ENCODE assay signal across 9 mouse cellular contexts in genomic region chr8:127070225-127070624, GRCm38 (mm10). TPM values are rescaled to one million over a fixed set of nuclear protein-coding genes. Genes with fewer than 3 reads are reported as not detected.
DNase-seq lines count a peak whose midpoint lies in the region; ATAC-seq and TF ChIP-seq lines count a peak whose summit lies in the region.
"Had no signal": no experiment of that assay in that cellular context is flagged by ENCODE, and none has a peak within 500 bp of the region (broad histone marks: within the 10 kb centered on the region; RNA-seq: fewer than 3 reads in every experiment).

No protein-coding gene starts in this region.

- ATAC-seq in forebrain, embryonic 14.5 days: peak; percentile 40; the same call in 1 of the 2 replicates
- ATAC-seq in forebrain, embryonic 11.5 days (replicated peaks; ENCODE audit: low FRiP score): no peak
- ATAC-seq in stomach, embryonic 14.5 days (ENCODE audit: insufficient number of reproducible peaks, insufficient read depth, low FRiP score, low read depth): peak; percentile 51; the same call in 1 of the 2 replicates
- no peak for ATAC-seq in stomach, postnatal 0 days (ENCODE audit: low FRiP score, low TSS enrichment)

- peak; percentile 76 for DNase-seq in forebrain, embryonic 14.5 days (ENCODE audit: low spot score)
- no peak for DNase-seq in forebrain, embryonic 11.5 days (ENCODE audit: low spot score)
- no peak for DNase-seq in stomach, postnatal 0 days (ENCODE audit: low spot score)
- DNase-seq in heart, postnatal 36 days: peak; percentile 32 to 43
- DNase-seq in skeletal muscle tissue, adult 2 months (ENCODE audit: low read depth, low spot score): peak; percentile 18
- no peak for DNase-seq in urinary bladder, postnatal 4 days (ENCODE audit: low spot score in 2 of 2)
- no peak for DNase-seq in left cerebral cortex, adult 9 months (ENCODE audit: low spot score in 2 of 2)

- no peak overlapping the region for H3K4me3 ChIP-seq in forebrain, embryonic 14.5 days (ENCODE audit: low read depth, low read length)
- H3K4me3 ChIP-seq in forebrain, embryonic 11.5 days (ENCODE audit: low read depth, low read length): no peak overlapping the region
- no peak overlapping the region for H3K4me3 ChIP-seq in stomach, embryonic 14.5 days (ENCODE audit: low read depth, low read length)
- no peak overlapping the region for H3K4me3 ChIP-seq in stomach, postnatal 0 days (ENCODE audit: low read depth, low read length)

- TF ChIP-seq CTCF in stomach, postnatal 0 days (IDR thresholded peaks at IDR 0.05; ENCODE audit: low read depth): no peak

- H3K27me3 ChIP-seq in forebrain, embryonic 14.5 days (replicated peaks; ENCODE audit: control insufficient read depth, insufficient read depth, low read length): no peaks in the 10 kb centered on the region
- H3K27me3 ChIP-seq in forebrain, embryonic 11.5 days (ENCODE audit: control insufficient read depth, insufficient read depth, low read length): no peaks in the 10 kb centered on the region
- no peaks in the 10 kb centered on the region for H3K27me3 ChIP-seq in stomach, embryonic 14.5 days (ENCODE audit: control insufficient read depth, insufficient read depth, low read length)
- H3K27me3 ChIP-seq in stomach, postnatal 0 days (ENCODE audit: control insufficient read depth, insufficient read depth, low read length): no peaks in the 10 kb centered on the region

- intact Hi-C loops in heart, postnatal 36 days (cut with DNase I): no loop called here

- H3K27ac ChIP-seq in forebrain, embryonic 14.5 days (ENCODE audit: low read depth, low read length): peak overlapping the region; percentile 49
- no peak overlapping the region for H3K27ac ChIP-seq in forebrain, embryonic 11.5 days (ENCODE audit: low read depth, low read length)
- peak overlapping the region; percentile 41; the same call in 1 of the 2 replicates for H3K27ac ChIP-seq in stomach, embryonic 14.5 days (ENCODE audit: low read length)
- H3K27ac ChIP-seq in stomach, postnatal 0 days (replicated peaks): no peak overlapping the region
- H3K27ac ChIP-seq: liver, embryonic 14.5 days had no signal

- H3K4me2 ChIP-seq in forebrain, embryonic 14.5 days (ENCODE audit: low read length): no peak overlapping the region
- H3K4me2 ChIP-seq in forebrain, embryonic 11.5 days (ENCODE audit: low read depth, low read length, severe bottlenecking): no peak overlapping the region
- no peak overlapping the region for H3K4me2 ChIP-seq in stomach, embryonic 14.5 days (replicated peaks; ENCODE audit: low read depth, low read length)
- H3K4me2 ChIP-seq in stomach, postnatal 0 days (replicated peaks; ENCODE audit: low read depth): no peak overlapping the region

- H3K4me1 ChIP-seq in forebrain, embryonic 14.5 days (ENCODE audit: control insufficient read depth, insufficient read depth, low read length): peaks cover 22% of the 10 kb centered on the region
- peaks cover 4% of the 10 kb centered on the region; the same call in 1 of the 2 replicates for H3K4me1 ChIP-seq in forebrain, embryonic 11.5 days (replicated peaks; ENCODE audit: control insufficient read depth, insufficient read depth, low read length)
- peaks cover 53% of the 10 kb centered on the region for H3K4me1 ChIP-seq in stomach, embryonic 14.5 days (ENCODE audit: control insufficient read depth, insufficient read depth, low read length)
- peaks cover 4% of the 10 kb centered on the region for H3K4me1 ChIP-seq in stomach, postnatal 0 days (replicated peaks; ENCODE audit: control insufficient read depth, insufficient read depth)

- H3K9me3 ChIP-seq in forebrain, embryonic 14.5 days (replicated peaks; ENCODE audit: control insufficient read depth, low read length): no peaks in the 10 kb centered on the region
- H3K9me3 ChIP-seq in forebrain, embryonic 11.5 days (ENCODE audit: control insufficient read depth, low read length): no peaks in the 10 kb centered on the region
- no peaks in the 10 kb centered on the region for H3K9me3 ChIP-seq in stomach, embryonic 14.5 days (ENCODE audit: control insufficient read depth, low read depth, low read length)
- H3K9me3 ChIP-seq in stomach, postnatal 0 days (ENCODE audit: control insufficient read depth, low read length): no peaks in the 10 kb centered on the region

- no peak overlapping the region for H3K9ac ChIP-seq in forebrain, embryonic 14.5 days (ENCODE audit: low read length)
- no peak overlapping the region for H3K9ac ChIP-seq in forebrain, embryonic 11.5 days (ENCODE audit: low read length)
- H3K9ac ChIP-seq in stomach, embryonic 14.5 days (replicated peaks; ENCODE audit: low read depth, low read length): no peak overlapping the region
- no peak overlapping the region for H3K9ac ChIP-seq in stomach, postnatal 0 days (ENCODE audit: low read length)
- H3K9ac ChIP-seq: liver, embryonic 14.5 days had no signal

- H3K36me3 ChIP-seq in forebrain, embryonic 14.5 days (ENCODE audit: control insufficient read depth, insufficient read depth, low read length): no peaks in the 10 kb centered on the region
- no peaks in the 10 kb centered on the region for H3K36me3 ChIP-seq in forebrain, embryonic 11.5 days (ENCODE audit: control insufficient read depth, insufficient read depth, low read length)
- H3K36me3 ChIP-seq in stomach, embryonic 14.5 days (ENCODE audit: control insufficient read depth, insufficient read depth, low read length): no peaks in the 10 kb centered on the region
- no peaks in the 10 kb centered on the region for H3K36me3 ChIP-seq in stomach, postnatal 0 days (ENCODE audit: control insufficient read depth, insufficient read depth, low read length)

- WGBS in forebrain, embryonic 14.5 days: 52% methylated on average over 3 of the region's 3 CpGs
- 81% methylated on average over 3 of the region's 3 CpGs for WGBS in forebrain, embryonic 11.5 days
- WGBS in stomach, embryonic 14.5 days: 47% methylated on average over 3 of the region's 3 CpGs
- WGBS in stomach, postnatal 0 days: 35% methylated on average over 3 of the region's 3 CpGs

- no peak for TF ChIP-seq EP300 in stomach, postnatal 0 days (optimal IDR thresholded peaks at IDR 0.05)

RNA-seq across cellular contexts. Expression of gene Pard3, which starts 6.5 kb away (rescaled TPM):
- polyA plus RNA-seq in forebrain, embryonic 14.5 days (2014; fragmentation: Nextera tagmentation; extraction: Ambion mirVana): 15.5 and 16.5 TPM in 2 replicates
- polyA plus RNA-seq in forebrain, embryonic 11.5 days (2014; fragmentation: Nextera tagmentation; extraction: Ambion mirVana): 39.8 and 42.0 TPM in 2 replicates
- polyA plus RNA-seq in stomach, embryonic 14.5 days (2014; fragmentation: Nextera tagmentation; extraction: Ambion mirVana): 37.9 and 40.8 TPM in 2 replicates
- 30.0 and 33.2 TPM in 2 replicates for polyA plus RNA-seq in stomach, postnatal 0 days (2015; fragmentation: Nextera tagmentation; extraction: Ambion mirVana)
- total RNA-seq in heart, postnatal 36 days (2021): 10 to 100 TPM; 30.9 to 33.5 TPM

Comparison
In these comparisons a context has a peak if more than half of its experiments do, and no peak if none do; other contexts are left out.
1. ATAC-seq: peak in forebrain, embryonic 14.5 days (single experiment) and stomach, embryonic 14.5 days (single experiment); none in forebrain, embryonic 11.5 days (single experiment) and stomach, postnatal 0 days (single experiment).
2. DNase-seq: peak in forebrain, embryonic 14.5 days (single experiment), heart, postnatal 36 days (2 of 2) and skeletal muscle tissue, adult 2 months (single experiment); none in forebrain, embryonic 11.5 days (single experiment), stomach, postnatal 0 days (single experiment), urinary bladder, postnatal 4 days (0 of 2) and left cerebral cortex, adult 9 months (0 of 2).
3. H3K27ac ChIP-seq: peak in forebrain, embryonic 14.5 days (single experiment) and stomach, embryonic 14.5 days (single experiment); none in forebrain, embryonic 11.5 days (single experiment) and stomach, postnatal 0 days (single experiment).